Mouse (Mus musculus): Measurements from ENCODE around the gene Ccdc24.

Ccdc24 gene

DNA sequence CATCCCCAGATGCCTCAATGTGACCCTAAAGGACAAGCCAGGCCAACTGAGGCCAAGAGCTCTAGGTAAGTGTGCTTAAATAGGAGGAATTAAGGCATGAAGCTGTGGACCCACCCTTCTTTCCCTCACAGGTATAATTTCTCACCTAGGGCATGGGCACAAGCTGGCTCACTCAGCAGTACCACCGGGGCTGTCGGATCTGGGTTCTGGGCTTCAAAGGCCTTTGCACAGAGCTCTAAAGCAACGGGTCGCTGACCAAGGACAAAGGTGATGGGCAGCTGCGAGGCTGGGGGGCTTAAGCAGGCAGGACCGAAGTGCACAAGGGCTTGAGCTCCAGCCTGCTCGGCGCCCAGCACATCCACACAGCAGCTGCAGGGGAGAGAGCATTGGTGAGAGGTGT, 18.4 kb upstream of the Ccdc24 start:
- no peak for DNase-seq (ENCODE audit: low read depth)

DNA sequence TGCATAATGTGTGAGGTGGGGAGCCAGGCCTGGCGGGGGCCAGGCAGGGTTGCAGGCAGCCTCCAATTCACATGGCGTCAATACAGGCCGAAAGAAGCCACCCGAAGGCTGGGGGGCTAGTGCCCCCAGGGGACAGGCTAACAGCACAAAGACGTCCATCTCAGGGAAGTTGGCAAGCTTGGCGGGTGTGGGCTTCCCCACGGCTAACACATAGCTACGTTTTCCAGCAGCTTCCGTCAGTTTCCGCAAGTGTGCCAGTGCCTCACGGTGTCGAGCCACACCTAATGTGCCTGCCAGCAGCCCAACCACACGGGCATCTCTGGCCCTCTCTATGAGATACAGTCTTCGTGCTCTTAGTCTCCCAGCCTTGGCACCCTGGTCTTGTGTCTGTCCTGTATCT, 17.7 kb upstream of the Ccdc24 start:
- no peak for DNase-seq (ENCODE audit: low read depth)

DNA sequence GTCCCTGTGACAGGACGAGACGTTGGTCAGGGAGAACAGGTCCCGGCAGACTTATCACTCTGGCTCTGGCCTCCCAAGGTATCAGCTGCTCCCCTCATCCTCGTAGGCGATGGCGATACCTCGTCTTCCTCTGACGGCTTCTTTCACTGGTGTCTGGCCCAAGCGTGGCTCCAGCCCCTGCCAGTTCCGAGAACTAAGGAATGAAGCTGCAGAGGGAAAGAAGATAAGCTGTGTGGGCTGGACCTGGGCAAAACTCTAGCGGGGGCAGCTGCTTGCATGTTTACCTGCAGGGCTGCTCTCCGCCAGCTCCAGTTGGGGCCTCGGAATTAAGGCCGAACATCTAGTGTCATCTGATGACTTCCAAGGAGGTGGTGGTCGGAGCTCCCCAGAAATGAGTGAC, 17.1 kb upstream of the Ccdc24 start:
- no peak for DNase-seq (ENCODE audit: low read depth)

DNA sequence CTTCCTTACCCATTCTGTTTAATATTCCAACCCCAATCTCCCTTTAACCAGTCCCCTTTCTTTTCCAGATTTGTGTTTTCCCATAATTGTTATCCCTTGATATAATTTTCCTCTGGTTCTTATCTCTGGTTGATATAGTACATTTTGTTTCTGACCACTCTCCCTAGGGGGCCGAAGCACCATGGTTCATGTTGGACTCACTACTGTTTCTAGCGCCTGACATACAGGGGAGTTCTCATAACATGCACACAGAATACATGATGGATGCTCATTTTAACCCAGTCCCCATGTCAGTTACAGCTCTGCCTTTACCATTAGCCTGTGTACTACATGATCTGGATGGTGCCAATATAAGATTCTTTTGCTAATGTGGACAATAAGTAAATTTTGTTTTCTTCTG, 15.6 kb upstream of the Ccdc24 start:
- no peak for DNase-seq (ENCODE audit: low read depth)

DNA sequence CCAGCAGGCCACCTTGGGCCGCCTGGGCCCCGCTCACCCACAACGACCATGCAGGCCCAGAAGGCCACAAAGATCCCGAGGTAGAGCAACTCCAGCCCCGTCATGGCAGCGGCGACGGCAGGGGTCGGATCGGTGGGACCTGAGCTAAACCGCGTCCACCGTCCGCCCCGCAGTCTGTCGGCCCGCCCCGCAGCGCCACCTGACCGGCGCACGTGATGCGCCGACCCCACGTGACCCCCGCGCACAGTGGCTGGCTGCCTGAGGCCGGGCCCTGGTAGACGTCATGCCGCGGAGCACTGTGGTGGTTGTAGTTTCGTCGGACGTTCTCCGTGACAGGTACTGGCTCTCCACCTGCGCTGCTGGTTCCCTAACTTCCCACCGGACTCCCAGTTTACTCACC, 14.8 kb upstream of the Ccdc24 start, which contains the start of gene Atp6v0b:
Gene Atp6v0b, minus strand, starts transcription at position 201 of the 400 bp plus-strand sequence.
- DNase-seq (ENCODE audit: low read depth) = peak; percentile 48

DNA sequence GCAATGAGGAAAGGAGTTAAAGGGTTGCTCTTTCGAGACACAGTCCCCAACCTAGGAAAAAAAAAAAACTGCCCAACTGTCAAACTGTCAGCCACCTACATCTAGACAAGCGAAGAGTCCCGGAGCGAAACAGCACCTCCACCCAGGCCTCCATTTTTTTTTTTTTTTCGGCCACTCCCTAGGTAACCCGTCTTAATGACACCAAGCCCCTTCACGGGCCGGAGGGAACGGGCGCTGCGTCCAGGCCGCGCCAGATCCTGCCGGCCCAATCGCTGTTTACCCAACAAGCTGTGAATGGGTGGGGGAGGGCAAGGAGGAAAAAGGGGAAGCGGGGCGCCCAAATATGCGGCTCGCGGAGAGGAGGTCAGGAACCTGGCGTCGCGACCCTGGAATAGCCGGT, 14.3 kb upstream of the Ccdc24 start:
- DNase-seq (ENCODE audit: low read depth) = no peak

DNA sequence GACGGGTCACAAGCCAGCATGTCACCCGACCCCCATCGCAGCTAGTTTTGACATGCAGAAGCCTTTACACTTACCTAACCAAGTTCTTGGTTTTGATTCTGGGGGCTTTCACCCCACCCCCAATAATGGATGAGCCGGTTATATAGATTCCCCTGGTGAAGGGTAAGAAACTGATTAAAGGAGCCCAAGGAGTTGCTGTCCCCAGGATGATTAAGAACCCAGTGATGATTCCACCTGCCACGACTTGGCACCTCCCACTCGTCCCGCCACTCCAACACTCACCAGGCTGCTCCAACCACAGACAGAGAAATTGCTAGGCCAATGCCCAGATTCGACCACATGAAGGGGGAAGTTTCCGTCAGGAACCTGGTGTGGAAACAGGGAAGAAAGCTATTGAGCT, 13.6 kb upstream of the Ccdc24 start:
- no peak for DNase-seq (ENCODE audit: low read depth)

DNA sequence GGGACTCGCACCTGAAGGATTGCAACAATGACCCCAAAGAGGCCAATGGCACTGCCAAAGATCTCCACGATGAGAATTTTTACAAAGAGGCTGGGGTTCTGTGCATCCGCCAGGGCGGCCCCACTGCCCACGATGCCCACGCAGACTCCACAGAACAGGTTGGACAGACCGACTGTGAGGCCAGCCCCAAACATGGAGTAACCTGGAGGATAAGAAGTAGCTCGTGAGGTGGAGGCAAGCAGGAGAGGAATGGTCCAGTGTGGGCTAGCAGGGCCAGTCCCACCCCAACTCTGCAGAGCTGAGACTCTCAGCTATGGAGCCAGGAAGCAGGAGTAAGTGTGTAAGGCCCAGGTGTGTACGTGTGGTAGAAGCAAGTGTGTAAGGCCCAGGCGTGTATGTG, 12.7 kb upstream of the Ccdc24 start:
- DNase-seq (ENCODE audit: low read depth) = no peak

DNA sequence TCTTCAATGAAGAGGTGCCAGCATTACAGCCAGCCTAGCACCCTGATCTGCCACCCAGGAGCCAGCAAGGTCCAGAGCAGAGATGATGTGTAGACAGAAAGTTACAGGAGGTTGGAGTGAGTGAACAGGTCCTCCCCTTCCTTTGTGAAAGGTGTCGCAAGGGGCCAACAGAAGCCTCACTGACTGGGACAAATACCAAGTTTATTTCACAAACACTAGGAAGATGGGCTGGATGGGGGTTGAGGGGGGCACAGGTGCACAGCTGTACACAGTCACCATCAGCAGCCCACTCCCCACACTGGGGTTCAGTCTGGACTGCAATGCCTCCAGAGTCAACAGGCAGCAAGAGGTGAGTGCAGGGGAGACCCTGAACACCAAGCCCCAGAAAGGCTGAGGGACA, 11.8 kb upstream of the Ccdc24 start:
- DNase-seq (ENCODE audit: low read depth) = no peak

DNA sequence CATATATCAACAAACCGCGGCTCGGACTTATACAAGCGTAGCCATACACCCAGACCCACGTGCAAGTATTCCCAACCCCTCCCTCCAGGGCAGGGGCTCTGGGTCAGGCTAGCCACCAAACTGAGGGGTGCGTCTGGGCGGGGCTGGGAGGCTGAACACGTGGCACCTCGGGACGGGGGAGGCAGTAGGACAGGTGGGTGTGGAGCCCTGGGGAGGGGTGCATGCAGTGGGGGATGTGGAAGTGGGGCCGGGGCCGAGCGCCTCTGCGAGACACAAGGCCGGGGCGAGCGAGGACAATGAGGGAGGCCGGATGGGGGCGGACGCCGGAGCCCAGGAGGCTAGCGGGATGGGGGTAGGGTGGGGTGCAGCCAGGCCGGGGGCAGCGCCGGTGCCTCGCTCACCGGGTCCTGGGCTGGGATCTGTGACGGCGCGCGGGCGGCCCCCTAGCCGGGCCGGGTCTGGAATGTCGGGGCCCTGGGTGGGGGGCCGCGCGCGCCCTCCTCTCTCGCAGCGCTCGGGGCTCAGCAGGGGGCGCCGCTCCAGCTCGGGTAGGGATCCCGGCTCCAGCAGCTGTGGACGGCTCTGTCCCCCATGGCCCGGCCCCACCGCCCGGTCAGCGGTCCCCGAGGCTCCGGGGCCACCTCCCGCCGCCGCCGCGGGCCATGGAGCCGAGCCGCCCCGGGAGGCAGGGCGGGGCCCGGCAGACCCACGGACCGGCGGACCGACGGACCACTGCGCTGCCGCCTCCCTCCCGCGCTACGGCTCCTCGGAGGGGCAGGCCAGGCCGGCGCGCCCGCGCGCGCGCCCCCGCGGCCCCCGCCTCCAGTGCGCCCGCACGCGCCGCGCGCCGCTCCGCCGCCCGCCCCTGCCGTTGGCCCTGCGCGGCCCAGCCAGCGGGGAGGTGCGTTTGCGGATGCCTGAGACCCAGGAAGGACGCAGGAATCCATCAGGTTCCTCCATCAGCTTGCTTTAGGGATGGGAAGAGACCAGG, 10.6 kb upstream of the Ccdc24 start, which contains the start of gene B4galt2:
Gene B4galt2, minus strand, starts transcription at position 787 of the 991 bp plus-strand sequence.
- no peak for DNase-seq (ENCODE audit: low read depth)

DNA sequence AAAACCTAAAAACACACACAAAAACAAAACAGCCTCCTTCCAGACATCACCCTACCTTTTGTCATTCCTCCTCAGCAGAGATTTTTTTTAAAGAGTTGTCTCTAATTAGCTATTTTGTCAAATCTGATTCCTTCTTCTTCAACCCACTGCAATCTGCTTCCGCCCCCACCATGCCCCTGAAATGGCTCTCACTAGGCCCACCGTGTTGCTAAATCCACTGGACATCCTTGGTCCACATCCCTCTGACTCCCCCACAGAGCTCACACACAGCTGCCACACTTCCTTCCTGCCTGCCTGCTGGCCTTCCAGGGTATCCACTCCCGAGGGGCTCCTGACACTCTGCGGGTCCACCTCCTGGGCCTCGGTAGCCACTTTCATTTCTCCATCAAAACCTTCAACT, 6.3 kb upstream of the Ccdc24 start:
- no peak for DNase-seq (ENCODE audit: low read depth)

DNA sequence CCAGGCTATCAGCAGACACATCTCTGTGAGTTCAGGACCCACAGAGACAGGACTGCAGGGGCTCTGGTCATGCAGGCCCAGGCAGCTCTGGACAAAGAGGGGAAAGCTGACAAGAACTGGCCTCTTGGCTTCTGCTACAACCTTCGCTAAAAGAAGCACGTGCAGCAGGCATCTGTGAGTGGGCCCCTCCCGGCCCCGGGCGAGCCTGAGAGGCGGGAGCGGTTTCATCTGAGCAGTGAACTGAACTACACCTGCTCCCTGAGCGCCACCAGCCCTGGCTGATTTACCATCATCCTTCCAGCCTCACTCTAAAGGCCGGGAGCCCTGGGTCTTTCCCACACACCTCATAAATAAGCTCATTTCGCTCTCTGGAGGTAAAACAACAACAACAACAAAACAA, 5.9 kb upstream of the Ccdc24 start:
- DNase-seq (ENCODE audit: low read depth) = no peak

DNA sequence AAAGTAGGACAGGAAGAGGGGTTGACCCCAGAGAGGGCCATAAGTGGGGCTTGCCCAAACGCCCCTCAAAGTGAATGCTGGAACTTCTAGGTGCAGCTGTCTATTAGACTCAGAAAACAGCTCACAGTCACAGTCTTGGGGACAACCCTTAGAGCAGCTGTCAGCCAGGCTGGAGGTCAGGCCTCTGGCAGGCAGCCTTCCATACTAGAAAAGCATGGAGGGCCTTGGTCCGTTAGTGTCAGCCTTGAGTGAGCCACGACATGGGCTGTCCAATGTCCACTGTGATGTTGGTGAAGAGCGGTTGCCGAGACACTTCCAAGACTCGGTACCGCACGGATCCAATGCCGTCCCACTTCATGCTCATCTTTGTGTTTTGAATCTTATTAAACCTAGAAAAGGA, 1.3 kb upstream of the Ccdc24 start:
- DNase-seq (ENCODE audit: low read depth) = no peak

DNA sequence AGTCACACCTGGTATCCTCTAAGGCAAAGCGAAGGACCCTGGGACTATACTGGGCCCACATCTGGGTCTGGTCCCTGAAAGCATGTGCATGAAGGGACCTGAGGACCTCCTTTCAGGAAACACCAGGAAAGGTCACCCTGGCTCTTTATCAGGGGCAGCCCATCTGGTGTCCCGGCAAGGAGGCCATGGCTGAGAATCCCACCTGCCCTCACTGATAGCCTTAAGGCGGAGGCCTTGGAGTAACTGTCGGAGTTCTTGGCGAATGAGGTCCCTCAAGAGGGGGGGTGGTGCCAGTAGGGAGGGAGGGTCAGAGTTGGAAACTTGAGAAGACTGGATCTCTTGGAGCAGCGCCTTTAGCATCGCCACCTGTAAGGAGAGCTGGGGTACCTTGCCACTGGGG, 570 bp downstream of the Ccdc24 start:
- no peak for DNase-seq (ENCODE audit: low read depth)

DNA sequence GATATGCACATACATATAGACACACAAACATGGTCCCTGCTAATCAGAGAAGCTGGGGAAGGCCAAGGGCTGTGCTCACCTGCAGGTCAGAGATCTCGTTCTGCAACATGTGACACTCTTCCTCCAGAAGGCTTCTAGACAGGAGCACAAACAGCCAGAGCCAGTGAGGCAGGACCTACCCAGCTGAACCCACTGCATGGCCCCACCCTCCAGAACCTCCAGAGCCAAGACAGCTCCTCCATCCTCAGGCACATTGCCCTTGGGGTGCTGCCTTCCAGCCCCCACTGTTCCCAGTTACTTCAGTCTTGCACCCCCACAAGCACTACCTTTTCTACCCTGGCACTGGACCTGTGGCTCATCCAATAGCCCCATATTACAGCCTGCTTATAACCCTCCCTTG, 1.9 kb downstream of the Ccdc24 start:
- no peak for DNase-seq (ENCODE audit: low read depth)

DNA sequence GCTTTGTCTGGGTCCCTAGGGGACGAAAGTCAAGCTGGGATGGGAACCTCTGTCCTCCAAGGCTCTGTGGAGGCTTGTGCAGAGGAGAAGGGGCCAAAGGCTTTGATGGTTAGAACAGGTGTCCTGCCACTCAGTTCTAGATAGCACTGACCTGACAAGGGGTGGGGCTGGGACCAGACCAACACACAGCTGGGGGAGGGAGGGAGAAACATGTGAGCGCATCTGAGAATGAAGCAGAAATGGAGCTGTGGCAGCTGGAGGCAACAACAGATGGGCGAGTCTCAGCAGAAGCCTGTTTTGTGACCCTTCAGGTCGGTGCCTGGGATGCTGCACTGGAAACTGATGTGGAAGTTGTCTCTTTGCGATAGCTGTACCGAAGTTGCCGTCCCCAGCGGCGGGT, 3.0 kb downstream of the Ccdc24 start:
- no peak for DNase-seq (ENCODE audit: low read depth)

DNA sequence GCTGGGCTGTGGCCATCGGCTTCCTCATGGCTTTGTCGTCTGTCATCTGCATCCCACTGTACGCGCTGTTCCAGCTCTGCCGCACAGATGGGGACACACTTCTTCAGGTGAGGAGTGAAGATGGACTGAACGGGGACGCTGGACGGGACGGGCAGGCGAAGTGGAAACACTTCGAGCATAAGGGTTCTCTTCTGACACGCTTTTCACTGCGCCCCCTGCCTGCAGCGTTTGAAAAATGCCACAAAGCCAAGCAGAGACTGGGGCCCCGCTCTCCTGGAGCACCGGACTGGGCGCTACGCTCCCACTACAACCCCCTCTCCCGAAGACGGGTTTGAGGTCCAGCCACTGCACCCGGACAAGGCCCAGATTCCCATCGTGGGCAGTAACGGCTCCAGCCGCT, 4.5 kb downstream of the Ccdc24 start:
- DNase-seq (ENCODE audit: low read depth) = no peak

DNA sequence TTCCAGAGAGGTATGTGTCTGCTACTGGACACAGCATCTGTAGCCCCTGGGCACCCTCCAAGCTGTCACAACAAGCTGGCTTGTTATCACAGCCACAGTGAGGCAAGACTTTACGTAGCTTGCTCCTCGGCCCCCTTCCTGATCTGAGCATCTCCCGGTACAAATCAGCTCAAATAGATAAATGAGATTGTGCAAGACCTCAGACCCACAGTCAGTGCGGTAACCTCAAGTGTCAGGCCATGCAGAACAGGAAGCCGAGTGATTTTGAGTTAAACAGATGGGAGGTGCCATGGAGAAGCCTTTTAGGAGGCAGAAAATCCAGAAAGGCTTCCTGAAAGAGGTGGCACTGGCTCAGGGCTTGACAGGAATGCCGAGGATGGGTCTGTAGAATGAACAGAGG, 5.4 kb downstream of the Ccdc24 start:
- no peak for DNase-seq (ENCODE audit: low read depth)

DNA sequence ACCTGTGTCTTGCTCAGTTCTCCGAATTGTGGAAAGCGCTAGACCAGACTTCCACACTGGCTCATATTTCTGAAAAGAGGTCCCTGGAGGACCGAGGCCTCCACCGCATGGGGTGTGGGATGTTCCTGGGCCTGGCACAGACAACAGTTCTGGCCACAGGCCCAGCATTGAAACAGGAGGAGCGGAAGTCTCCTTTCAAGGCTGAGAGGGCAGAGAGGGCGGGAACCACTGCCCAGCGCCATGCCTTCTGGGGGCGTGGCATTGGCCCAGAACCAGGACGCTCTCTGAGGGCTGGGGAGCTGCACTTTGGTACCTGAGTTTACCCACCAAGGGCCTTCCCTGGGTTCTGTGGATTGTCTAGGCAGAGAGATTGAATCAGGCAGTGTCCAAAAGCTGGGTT, 6.3 kb downstream of the Ccdc24 start:
- no peak for DNase-seq (ENCODE audit: low read depth)

DNA sequence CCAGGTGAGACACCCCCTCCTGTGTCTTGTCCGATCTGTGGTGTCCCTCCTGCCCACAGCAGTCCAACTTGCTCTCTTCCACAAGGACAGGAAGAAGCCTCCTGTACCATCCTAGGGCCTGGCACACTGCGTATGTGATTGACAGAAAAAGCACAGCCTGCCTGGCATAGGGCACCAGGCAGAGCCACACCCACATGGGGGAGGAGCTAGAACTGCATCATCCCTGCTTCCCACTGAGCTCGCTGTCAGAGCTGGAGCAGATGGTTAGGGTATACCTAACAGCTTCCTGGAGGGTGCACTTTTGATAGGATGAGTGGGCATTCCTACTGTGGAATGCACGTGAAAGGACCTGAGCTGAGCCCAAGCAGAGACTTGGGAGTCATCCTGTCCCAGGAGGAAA, 9.5 kb downstream of the Ccdc24 start:
- DNase-seq (ENCODE audit: low read depth) = no peak

DNA sequence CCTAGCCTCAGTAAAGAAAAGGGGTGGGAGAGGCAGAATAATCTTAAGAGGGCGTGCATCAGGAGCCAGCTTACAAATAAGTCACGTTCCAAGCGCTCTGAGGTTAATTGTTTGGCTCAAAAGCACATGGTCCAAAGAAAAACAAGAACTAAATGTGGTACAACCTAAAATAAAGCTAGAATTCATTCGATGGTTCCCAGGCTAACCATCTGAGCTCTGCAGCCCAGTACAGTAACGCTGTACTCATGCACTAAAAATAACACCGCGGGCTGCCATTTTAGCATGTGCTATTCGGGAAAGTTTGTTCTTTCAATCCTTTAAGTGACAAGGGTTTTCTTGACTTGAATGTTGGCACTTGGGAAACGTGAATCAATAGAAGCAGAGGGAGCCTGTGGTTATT, 11.8 kb downstream of the Ccdc24 start:
- no peak for DNase-seq (ENCODE audit: low read depth)

DNA sequence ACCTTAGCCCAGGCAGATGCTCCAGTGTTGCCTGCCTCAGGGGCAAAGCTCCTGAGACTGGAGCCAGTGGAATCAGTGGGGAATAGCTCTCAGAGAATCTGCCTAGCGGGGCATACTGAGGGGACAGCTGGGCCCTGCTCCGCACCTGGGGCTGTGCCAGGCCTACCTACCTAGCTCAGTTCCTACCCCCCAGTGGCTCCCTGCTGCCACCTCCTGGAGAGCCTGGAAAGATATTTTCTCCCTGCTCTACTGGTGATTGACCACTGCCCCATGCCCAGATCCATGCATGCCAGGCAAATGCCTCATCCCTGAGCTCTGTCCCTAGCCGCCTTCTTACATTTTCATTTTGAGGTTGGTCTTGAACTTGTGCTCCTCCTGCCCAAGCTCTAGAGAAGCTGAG, 13.6 kb downstream of the Ccdc24 start:
- no peak for DNase-seq (ENCODE audit: low read depth)

DNA sequence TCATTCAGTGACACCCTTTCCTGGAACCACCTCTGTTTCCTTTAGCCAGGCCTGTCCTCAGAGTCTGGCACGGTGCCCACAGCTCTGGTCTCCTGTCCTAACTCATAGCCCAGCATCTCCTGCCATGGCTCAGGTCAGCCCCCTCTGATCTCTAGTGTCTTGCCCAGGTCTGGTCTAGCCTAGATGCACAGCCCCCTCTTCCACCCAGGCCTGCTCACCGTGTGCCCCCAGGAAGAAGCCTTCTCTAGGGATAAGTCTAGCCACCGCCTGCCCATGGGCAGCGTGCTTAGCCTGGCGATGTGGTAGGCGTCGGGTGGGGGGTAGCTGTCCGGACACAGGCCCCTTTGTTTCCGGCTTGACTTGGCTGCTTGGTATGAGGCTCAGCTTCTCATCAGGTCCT, 17.2 kb downstream of the Ccdc24 start:
- no peak for DNase-seq (ENCODE audit: low read depth)
